Mouse (Mus musculus) stomach, embryonic 16.5 days (tissue): Measurements from ENCODE around the gene Atxn2. TPM values are rescaled to one million over a fixed set of nuclear protein-coding genes. Genes with fewer than 3 reads are reported as not detected.
"Not testable (repeated sequence)": the region's sequence is repeated elsewhere in the genome, so short reads cannot be mapped to it uniquely, and the experiment has no call there.

Experiments
- ATAC-seq: fragments of 200-750 bp; cut with Nextera tagmentation; 2 replicates; pipeline ENCODE4 v1.8.0; 2017; ENCODE audit warnings: moderate number of reproducible peaks, moderate TSS enrichment; ENCODE audit not compliant: insufficient read depth, low FRiP score
- H3K27ac ChIP-seq: fragments of 300-500 bp; sonication (generic); 2 replicates; pipeline ENCODE4 v1.5.1; 2014; ENCODE audit warnings: low read length
- H3K27me3 ChIP-seq: fragments of 300-500 bp; sonication (generic); 2 replicates; pipeline ENCODE4 v1.6.1; 2014; ENCODE audit warnings: low read length, control low read depth, mixed read lengths; ENCODE audit not compliant: control insufficient read depth, insufficient read depth
- H3K36me3 ChIP-seq: fragments of 300-500 bp; sonication (generic); 2 replicates; pipeline ENCODE4 v1.6.1; 2014; ENCODE audit warnings: low read length; ENCODE audit not compliant: control insufficient read depth, insufficient read depth
- H3K4me1 ChIP-seq: fragments of 300-500 bp; sonication (generic); 2 replicates; pipeline ENCODE4 v1.6.1; 2014; ENCODE audit warnings: low read length, control low read depth, mixed read lengths; ENCODE audit not compliant: control insufficient read depth, insufficient read depth
- H3K4me2 ChIP-seq: fragments of 300-500 bp; sonication (generic); 2 replicates; pipeline ENCODE4 v1.6.1; 2014; ENCODE audit warnings: low read depth, low read length, mixed read lengths
- H3K4me3 ChIP-seq: fragments of 300-500 bp; sonication (generic); replicated peaks from 2 replicates; pipeline ENCODE4 v1.5.1; 2014; ENCODE audit warnings: mild to moderate bottlenecking, low read length
- H3K9ac ChIP-seq: fragments of 300-500 bp; sonication (generic); 2 replicates; pipeline ENCODE4 v1.6.1; 2014; ENCODE audit warnings: low read length
- H3K9me3 ChIP-seq: fragments of 300-500 bp; sonication (generic); replicated peaks from 2 replicates; pipeline ENCODE4 v1.6.1; 2016; ENCODE audit warnings: low read length, control low read depth; ENCODE audit not compliant: control insufficient read depth
- WGBS: fragments of 180-500 bp; shearing (Covaris S2); extraction: QIAGEN DNeasy Blood & Tissue Kit; methylation state at CpG from one replicate; pipeline ENCODE4 v1.1.7; 2014; 5-methylcytosine and 5-hydroxymethylcytosine counted together
- polyA plus RNA-seq: library from polyadenylated mRNA; unstranded; fragments of >200 nt; fragmentation: Nextera tagmentation; extraction: Ambion mirVana; gene quantifications from 2 replicates; pipeline ENCODE4 v1.2.1, GENCODE M21; 2015

The Atxn2 gene
- polyA plus RNA-seq, 1 experiment from 2014 or later: 36.6 TPM

DNA sequence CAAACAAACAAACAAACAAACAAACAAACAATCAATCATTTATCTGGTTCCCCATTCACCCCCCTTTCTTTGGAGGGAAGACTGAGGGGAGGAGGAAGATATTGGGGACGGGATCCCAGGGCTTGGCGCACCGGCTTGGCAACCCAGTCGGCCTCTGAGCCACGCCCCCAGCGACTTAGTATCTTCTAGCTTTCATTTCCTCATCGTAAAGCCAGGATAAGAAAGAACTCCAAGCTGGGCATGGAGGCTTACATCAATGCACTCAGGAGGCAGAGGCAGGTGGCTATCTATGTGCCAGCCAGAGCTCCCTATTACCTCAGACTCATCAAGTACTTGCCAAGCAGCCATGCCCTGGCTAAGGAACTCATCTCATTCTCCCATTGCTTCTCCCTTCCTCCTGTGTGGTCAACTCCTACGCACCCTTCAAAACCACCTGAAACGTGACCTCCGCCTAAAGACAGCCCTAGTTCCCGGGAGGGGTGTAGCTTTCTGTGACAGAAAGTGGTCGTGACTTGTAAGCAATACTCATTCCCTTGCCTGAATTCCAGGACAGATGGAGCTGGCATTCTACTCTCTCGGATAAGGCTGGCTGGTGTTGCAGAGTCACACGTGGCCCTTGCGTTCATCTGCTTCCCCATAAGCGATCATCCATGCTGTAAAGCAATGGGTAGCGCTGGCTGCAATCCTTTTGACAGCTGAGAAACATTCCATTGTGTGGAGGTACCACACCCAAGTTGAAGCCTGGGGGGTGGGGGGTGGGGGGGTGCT lies 132.2 kb downstream of the Atxn2 start:
- Histone ChIP-seq H3K36me3 (no peaks in the 10 kb centered on the region), H3K9ac (0 out of 2 replicates have a peak overlapping the region, but pooled peaks have one; percentile 1)
- no peak; the same call in 1 of the 2 replicates for ATAC-seq

DNA sequence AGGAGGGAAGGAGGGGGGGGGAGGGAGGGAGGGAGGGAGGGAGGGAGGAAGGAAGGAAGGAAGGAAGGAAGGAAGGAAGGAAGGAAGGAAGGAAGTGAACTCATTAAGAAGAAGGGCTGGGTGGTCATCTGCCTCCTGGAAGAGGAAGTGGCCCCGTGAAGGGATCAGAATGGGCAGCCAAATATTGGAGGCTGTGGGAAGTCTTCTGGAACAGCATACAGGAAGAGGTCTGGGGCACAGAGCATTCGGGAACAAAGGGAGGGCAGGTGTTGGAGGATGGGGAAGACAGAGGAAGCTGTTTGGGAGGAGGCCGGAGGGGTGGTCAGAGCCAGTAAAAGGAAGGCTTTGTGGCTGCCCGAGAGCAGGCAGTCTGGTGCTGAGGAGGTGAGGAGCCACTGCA lies 134.2 kb downstream of the Atxn2 start:
- Histone ChIP-seq H3K36me3 (no peaks in the 10 kb centered on the region), H3K9ac (0 out of 2 replicates have a peak overlapping the region, but pooled peaks have one; percentile 31), H3K4me2 (no peak overlapping the region), H3K4me1 (peaks cover 22% of the 10 kb centered on the region), H3K27ac (no peak overlapping the region), H3K27me3 (peaks cover 7% of the 10 kb centered on the region), H3K4me3 (no peak overlapping the region), H3K9me3 (no peaks in the 10 kb centered on the region)
- ATAC-seq: no peak
- 33% methylated on average over 4 of the region's 4 CpGs for WGBS

More for the DNA sequence above, 132.2 kb downstream of the Atxn2 start:
- peaks cover 7% of the 10 kb centered on the region for H3K27me3 ChIP-seq
- H3K4me1 ChIP-seq: peaks cover 15% of the 10 kb centered on the region
- peak overlapping the region; percentile 75 for H3K4me2 ChIP-seq
- H3K4me3 ChIP-seq: peak overlapping the region; percentile 54
- WGBS: 14% methylated on average over 17 of the region's 17 CpGs
- no peaks in the 10 kb centered on the region for H3K9me3 ChIP-seq
- H3K27ac ChIP-seq: no peak overlapping the region

DNA sequence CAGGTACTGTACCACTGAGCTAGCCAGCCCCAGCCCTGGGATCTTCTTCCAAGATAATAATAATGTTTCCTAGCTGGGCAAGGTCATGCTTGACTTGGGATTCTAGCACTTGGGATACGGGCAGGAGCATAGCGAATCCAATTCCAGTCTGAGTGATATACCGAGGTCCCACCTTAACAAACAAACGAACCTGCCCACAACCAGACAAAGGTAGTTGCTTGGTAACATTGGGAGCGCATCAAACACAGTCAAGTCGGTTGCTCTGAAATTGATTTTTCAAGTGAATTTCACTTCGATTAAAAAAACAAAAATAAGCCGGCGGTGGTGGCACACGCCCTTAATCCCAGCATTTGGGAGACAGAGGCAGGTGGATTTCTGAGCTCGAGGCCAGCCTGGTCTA lies 135.2 kb downstream of the Atxn2 start:
- ATAC-seq: no peak
- H3K27me3 ChIP-seq: peaks cover 7% of the 10 kb centered on the region
- 76% methylated on average over 11 of the region's 11 CpGs for WGBS
- H3K36me3 ChIP-seq: no peaks in the 10 kb centered on the region
- no peak overlapping the region for H3K27ac ChIP-seq
- no peaks in the 10 kb centered on the region for H3K9me3 ChIP-seq
- no peak overlapping the region for H3K9ac ChIP-seq
- H3K4me3 ChIP-seq: no peak overlapping the region
- H3K4me1 ChIP-seq: peaks cover 25% of the 10 kb centered on the region
- no peak overlapping the region for H3K4me2 ChIP-seq

DNA sequence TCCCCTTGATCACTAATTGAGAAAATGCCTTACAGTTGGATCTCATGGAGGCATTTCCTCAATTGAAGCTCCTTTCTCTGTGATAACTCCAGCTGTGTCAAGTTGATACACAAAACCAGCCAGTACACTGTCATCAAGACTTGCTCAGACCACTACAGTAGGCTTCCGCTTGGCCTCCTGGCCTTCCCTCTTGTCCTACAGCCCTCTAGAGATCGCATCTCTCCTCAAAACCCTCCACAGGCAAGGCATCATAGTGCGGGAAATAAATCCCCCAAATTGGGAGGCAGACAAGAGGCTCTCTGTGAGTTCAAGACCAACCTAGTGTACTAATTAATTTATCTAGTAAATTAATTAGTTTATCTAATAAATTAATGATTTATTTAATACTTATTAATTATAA lies 136.1 kb downstream of the Atxn2 start:
- not testable (repeated sequence) for H3K27ac ChIP-seq, H3K4me2 ChIP-seq, H3K9ac ChIP-seq, ATAC-seq, H3K27me3 ChIP-seq, H3K4me3 ChIP-seq, H3K9me3 ChIP-seq, H3K36me3 ChIP-seq
- peaks cover 21% of the 10 kb centered on the region for H3K4me1 ChIP-seq
- 86% methylated on average over 3 of the region's 3 CpGs for whole genome bisulfite sequencing

DNA sequence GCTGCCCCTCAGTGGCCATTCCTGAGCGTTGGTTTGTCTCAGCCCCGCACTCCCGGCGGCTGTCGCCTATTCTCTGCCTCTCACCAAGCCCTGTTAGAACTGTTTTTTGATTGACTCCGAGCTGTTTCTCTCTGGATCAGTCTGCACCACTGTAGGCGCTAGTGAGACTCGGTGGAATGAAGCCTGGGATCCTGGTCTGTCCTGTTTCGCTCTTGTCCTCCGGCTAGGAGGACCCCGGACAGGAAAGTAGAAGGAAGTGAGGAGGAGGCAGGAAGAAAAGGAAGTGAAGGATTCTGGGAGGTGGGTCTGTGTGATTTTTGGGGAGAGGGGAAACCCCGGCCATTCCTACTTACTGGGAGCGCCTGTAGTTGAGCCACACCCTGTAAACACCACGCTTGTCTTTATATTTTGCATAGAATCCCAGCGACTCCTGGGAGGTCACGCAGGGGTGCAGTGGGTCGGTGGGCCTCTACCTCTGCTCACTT lies 136.9 kb downstream of the Atxn2 start:
- peaks cover 22% of the 10 kb centered on the region for H3K4me1 ChIP-seq
- H3K27me3 ChIP-seq: peaks cover 7% of the 10 kb centered on the region
- ATAC-seq: peak; percentile 38; the same call in 1 of the 2 replicates
- peak overlapping the region; percentile 85 for H3K4me3 ChIP-seq
- H3K36me3 ChIP-seq: peaks cover 5% of the 10 kb centered on the region
- under 1% methylated on average over 17 of the region's 17 CpGs for WGBS
- H3K4me2 ChIP-seq: peak overlapping the region; percentile 91
- H3K9me3 ChIP-seq: no peaks in the 10 kb centered on the region
- peak overlapping the region; percentile 71 for H3K9ac ChIP-seq
- peak overlapping the region; percentile 92 for H3K27ac ChIP-seq

DNA sequence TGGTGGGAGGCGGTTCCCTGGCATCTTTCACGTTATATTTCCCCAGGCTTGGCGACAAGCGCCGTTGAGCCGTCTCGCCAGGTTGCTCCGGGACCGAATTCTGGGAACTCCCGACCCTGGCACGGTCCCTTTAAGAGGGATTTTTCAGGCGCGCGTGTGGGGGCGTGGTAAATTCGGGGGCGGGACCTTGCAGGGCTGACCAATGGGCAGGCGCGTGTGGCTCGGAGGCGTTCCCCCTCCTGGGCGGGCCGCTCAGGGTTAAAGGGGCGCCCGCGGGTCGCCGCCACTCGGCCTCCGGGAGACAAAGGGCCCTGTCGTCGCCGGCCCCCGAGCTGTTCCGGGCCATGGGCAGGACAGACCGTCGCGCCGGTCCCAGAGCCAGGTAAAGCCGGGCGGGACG lies 137.6 kb downstream of the Atxn2 start, which contains the start of gene Pheta1:
TSS of gene Pheta1 (plus strand) at position 242 of the 400 bp plus-strand sequence.
- H3K9me3 ChIP-seq: no peaks in the 10 kb centered on the region
- H3K36me3 ChIP-seq: peaks cover 9% of the 10 kb centered on the region
- under 1% methylated on average over 38 of the region's 42 CpGs for WGBS
- ATAC-seq: peak; percentile 92
- H3K4me3 ChIP-seq: peak within 1 kb of the TSS; percentile 85
- peak within 1 kb of the TSS; percentile 91 for H3K4me2 ChIP-seq
- peak within 1 kb of the TSS; percentile 92 for H3K27ac ChIP-seq
- peaks cover 24% of the 10 kb centered on the region for H3K4me1 ChIP-seq
- peak within 1 kb of the TSS; percentile 83 for H3K9ac ChIP-seq
- H3K27me3 ChIP-seq: peaks cover 2% of the 10 kb centered on the region

DNA sequence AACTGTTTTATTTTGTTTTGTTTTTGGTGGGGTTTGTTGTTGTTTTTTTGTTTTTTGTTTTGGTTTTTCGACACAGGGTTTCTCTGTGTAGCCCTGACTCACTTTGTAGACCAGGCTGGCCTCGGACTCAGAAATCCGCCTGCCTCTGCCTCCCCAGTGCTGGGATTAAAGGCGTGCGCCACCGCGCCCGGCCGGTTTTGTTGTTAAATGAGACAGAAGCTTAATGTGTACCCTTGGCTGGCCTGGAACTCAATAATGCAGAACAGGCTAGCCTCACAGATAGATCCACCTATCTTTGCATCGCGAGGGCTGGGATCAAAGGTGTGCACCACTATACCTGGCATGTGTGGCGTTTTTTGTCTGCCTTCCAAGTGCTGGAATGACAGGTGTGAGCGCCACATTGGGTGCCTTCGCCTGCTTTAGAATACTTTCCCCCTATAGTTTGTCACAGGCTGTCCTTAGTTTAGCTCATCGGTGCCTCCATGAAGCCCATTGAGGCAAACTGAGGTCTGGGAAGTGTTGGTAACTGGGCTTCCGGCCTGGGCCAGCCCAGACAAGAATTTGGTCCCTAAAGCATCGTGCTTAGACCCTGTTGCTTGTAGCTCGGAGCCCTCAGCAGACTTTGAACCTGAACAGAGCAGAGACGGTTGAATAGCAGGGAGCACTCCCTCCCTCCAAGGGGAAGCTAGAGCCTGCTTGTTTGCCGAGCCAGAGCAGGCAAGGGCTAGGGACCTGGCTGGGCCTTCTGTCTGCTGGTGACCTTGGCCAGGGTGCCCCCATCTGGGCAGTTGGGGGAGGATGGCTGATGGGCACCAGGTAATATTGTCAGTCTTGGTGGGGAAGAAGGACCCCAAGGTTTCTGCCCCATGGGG lies 138.6 kb downstream of the Atxn2 start:
- Histone ChIP-seq H3K27me3 (no peaks in the 10 kb centered on the region), H3K9ac (peak overlapping the region; percentile 83), H3K9me3 (no peaks in the 10 kb centered on the region), H3K36me3 (peaks cover 9% of the 10 kb centered on the region), H3K27ac (peak overlapping the region; percentile 56), H3K4me1 (peaks cover 25% of the 10 kb centered on the region), H3K4me3 (peak overlapping the region; percentile 85), H3K4me2 (peak overlapping the region; percentile 57)
- ATAC-seq: no peak
- 32% methylated on average over 20 of the region's 20 CpGs for WGBS

DNA sequence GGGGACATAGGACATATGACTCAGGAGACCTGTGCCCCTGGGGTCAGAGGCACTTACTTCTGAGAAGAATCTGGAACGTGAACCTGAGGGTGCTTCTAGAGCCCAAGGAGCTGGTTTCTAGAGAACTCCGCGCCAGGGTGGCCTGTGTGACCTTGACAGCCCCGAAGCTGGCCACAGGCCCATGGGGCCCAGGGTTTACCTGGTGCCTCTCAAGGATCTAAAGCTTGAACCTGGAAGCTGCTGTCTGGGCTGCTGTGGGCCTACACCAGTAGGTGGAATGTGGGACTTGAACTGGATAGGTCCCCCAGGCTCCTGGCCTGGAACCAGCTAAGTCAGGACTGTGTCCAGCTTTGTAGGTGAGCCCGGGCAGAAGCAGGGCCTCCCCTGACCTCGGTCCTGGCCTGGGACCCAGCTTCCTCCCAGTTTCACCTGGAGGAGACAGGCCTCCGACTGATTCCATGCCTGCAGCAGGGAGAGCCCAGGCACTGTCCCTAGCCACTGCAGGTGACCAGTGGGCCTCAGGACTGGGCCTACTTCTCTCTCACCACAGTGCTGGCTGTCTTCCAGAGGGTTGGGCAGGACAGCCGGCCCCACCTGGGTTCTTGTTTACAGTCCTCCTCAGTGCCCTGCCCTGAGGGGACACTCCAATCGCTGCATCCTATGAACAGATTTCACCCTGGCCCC lies 142.4 kb downstream of the Atxn2 start:
- H3K4me2 ChIP-seq: no peak overlapping the region
- no peaks in the 10 kb centered on the region for H3K27me3 ChIP-seq
- no peaks in the 10 kb centered on the region for H3K9me3 ChIP-seq
- peaks cover 9% of the 10 kb centered on the region for H3K36me3 ChIP-seq
- H3K4me1 ChIP-seq: peaks cover 22% of the 10 kb centered on the region
- peak; percentile 52 for ATAC-seq
- H3K9ac ChIP-seq: no peak overlapping the region
- no peak overlapping the region for H3K4me3 ChIP-seq
- 71% methylated on average over 9 of the region's 9 CpGs for WGBS
- H3K27ac ChIP-seq: peak overlapping the region; percentile 71
